Mouse (Mus musculus): ENCODE data around the gene Ptpn12.

GRCm38 (mm10) chr5:20990062-20990809 lies 65.5 kb downstream of the Ptpn12 start:
- no peak for TF ChIP-seq CTCF (IDR thresholded peaks at IDR 0.05; ENCODE audit: low read depth, low read length)
- TF ChIP-seq POLR2AphosphoS5 (IDR thresholded peaks at IDR 0.05; ENCODE audit: insufficient replicate concordance, low read depth, low read length): no peak
